Mouse (Mus musculus): Measurements from ENCODE around the gene Gm40193. TPM values are rescaled to one million over a fixed set of nuclear protein-coding genes. Genes with fewer than 3 reads are reported as not detected.

Gm40193 gene
- polyA plus RNA-seq, 1 experiment from 2014 or later, result not detected

GRCm38 (mm10) chr11:70553940-70554339, 21.2 kb upstream of the Gm40193 start:
- Histone ChIP-seq H3K36me3 (replicated peaks; ENCODE audit: insufficient read depth, low read length) (no peaks in the 10 kb centered on the region), H3K9me3 (ENCODE audit: low read length) (no peaks in the 10 kb centered on the region), H3K4me3 (ENCODE audit: low read depth, low read length) (no peak overlapping the region), H3K27me3 (ENCODE audit: insufficient read depth, low read length) (no peaks in the 10 kb centered on the region), H3K27ac (ENCODE audit: low read depth) (no peak overlapping the region), H3K4me2 (ENCODE audit: low read depth, low read length) (no peak overlapping the region), H3K4me1 (ENCODE audit: insufficient read depth) (no peaks in the 10 kb centered on the region), H3K9ac (replicated peaks) (no peak overlapping the region)
- WGBS (ENCODE audit: insufficient replicate concordance), result 60% methylated on average over 7 of the region's 7 CpGs
- TF ChIP-seq EP300 (IDR thresholded peaks at IDR 0.05; ENCODE audit: low read depth) (no peak), CTCF (IDR thresholded peaks at IDR 0.05; ENCODE audit: low read depth) (no peak)
- ATAC-seq, result no peak
- no peak for DNase-seq

GRCm38 (mm10) chr11:70551526-70551925, 18.8 kb upstream of the Gm40193 start:
- TF ChIP-seq EP300 (IDR thresholded peaks at IDR 0.05; ENCODE audit: low read depth) (no peak), CTCF (IDR thresholded peaks at IDR 0.05; ENCODE audit: low read depth) (no peak)
- H3K4me1 ChIP-seq (ENCODE audit: insufficient read depth), result no peaks in the 10 kb centered on the region
- H3K27ac ChIP-seq (ENCODE audit: low read depth), result no peak overlapping the region
- no peaks in the 10 kb centered on the region for H3K36me3 ChIP-seq (replicated peaks; ENCODE audit: insufficient read depth, low read length)
- ATAC-seq, result no peak
- no peak overlapping the region for H3K4me2 ChIP-seq (ENCODE audit: low read depth, low read length)
- H3K27me3 ChIP-seq (ENCODE audit: insufficient read depth, low read length), result no peaks in the 10 kb centered on the region
- no peak overlapping the region for H3K4me3 ChIP-seq (ENCODE audit: low read depth, low read length)
- no peak overlapping the region for H3K9ac ChIP-seq (replicated peaks)
- H3K9me3 ChIP-seq (ENCODE audit: low read length), result no peaks in the 10 kb centered on the region
- no peak for DNase-seq
- WGBS (ENCODE audit: insufficient replicate concordance), result 78% methylated on average over 8 of the region's 8 CpGs

GRCm38 (mm10) chr11:70544496-70544895, 11.8 kb upstream of the Gm40193 start:
- H3K9ac ChIP-seq (replicated peaks), result no peak overlapping the region
- no peaks in the 10 kb centered on the region for H3K9me3 ChIP-seq (ENCODE audit: low read length)
- no peaks in the 10 kb centered on the region for H3K36me3 ChIP-seq (replicated peaks; ENCODE audit: insufficient read depth, low read length)
- H3K4me2 ChIP-seq (ENCODE audit: low read depth, low read length), result no peak overlapping the region
- no peak overlapping the region for H3K27ac ChIP-seq (ENCODE audit: low read depth)
- TF ChIP-seq EP300 (IDR thresholded peaks at IDR 0.05; ENCODE audit: low read depth) (no peak), CTCF (IDR thresholded peaks at IDR 0.05; ENCODE audit: low read depth) (no peak)
- H3K4me3 ChIP-seq (ENCODE audit: low read depth, low read length), result no peak overlapping the region
- WGBS (ENCODE audit: insufficient replicate concordance), result 65% methylated on average over 7 of the region's 7 CpGs
- ATAC-seq, result no peak
- H3K4me1 ChIP-seq (ENCODE audit: insufficient read depth), result peaks cover 4% of the 10 kb centered on the region; the same call in 1 of the 2 replicates
- H3K27me3 ChIP-seq (ENCODE audit: insufficient read depth, low read length), result peaks cover 5% of the 10 kb centered on the region; the same call in 1 of the 2 replicates
- no peak for DNase-seq

- Histone ChIP-seq H3K4me1 (ENCODE audit: insufficient read depth) (peaks cover 4% of the 10 kb centered on the region; the same call in 1 of the 2 replicates), H3K9ac (replicated peaks) (no peak overlapping the region), H3K27ac (ENCODE audit: low read depth) (no peak overlapping the region), H3K9me3 (ENCODE audit: low read length) (no peaks in the 10 kb centered on the region), H3K36me3 (replicated peaks; ENCODE audit: insufficient read depth, low read length) (no peaks in the 10 kb centered on the region), H3K27me3 (ENCODE audit: insufficient read depth, low read length) (peaks cover 5% of the 10 kb centered on the region; the same call in 1 of the 2 replicates), H3K4me2 (ENCODE audit: low read depth, low read length) (no peak overlapping the region), H3K4me3 (ENCODE audit: low read depth, low read length) (no peak overlapping the region)
- no peak for TF ChIP-seq CTCF (IDR thresholded peaks at IDR 0.05; ENCODE audit: low read depth)
- TF ChIP-seq EP300 (IDR thresholded peaks at IDR 0.05; ENCODE audit: low read depth), result no peak
- no peak for ATAC-seq
- WGBS (ENCODE audit: insufficient replicate concordance), result 64% methylated on average over 5 of the region's 5 CpGs
- DNase-seq, result no peak
Measured at GRCm38 (mm10) chr11:70541415-70541814, 8.7 kb upstream of the Gm40193 start.

DNA sequence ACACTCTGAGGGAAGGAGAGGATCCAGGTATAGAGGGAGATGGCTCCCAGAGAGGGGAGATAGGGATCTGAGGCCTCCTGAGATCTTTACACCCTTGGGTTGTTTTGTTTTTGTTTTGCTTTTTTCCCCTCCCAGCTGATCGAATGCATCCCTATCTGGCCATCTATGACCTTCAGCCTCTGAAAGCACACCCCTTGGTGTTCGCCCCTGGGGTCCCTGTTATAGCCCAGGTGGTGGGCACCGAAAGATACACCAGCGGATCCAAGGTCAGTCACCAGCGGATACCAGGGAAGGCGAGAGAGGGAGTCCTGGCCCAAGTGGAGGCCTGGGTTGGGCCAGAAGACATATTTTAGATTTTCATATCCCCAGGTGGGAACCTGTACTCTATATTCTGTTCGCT, 8.2 kb upstream of the Gm40193 start:
- H3K4me1 ChIP-seq (ENCODE audit: insufficient read depth), result peaks cover 4% of the 10 kb centered on the region; the same call in 1 of the 2 replicates
- peaks cover 5% of the 10 kb centered on the region; the same call in 1 of the 2 replicates for H3K27me3 ChIP-seq (ENCODE audit: insufficient read depth, low read length)
- no peaks in the 10 kb centered on the region for H3K9me3 ChIP-seq (ENCODE audit: low read length)
- ATAC-seq, result no peak
- peak overlapping the region; percentile 79 for H3K4me2 ChIP-seq (ENCODE audit: low read depth, low read length)
- H3K27ac ChIP-seq (ENCODE audit: low read depth), result no peak overlapping the region
- no peaks in the 10 kb centered on the region for H3K36me3 ChIP-seq (replicated peaks; ENCODE audit: insufficient read depth, low read length)
- DNase-seq, result no peak
- H3K4me3 ChIP-seq (ENCODE audit: low read depth, low read length), result peak overlapping the region; percentile 58; the same call in 1 of the 2 replicates
- WGBS (ENCODE audit: insufficient replicate concordance), result 71% methylated on average over 7 of the region's 7 CpGs
- TF ChIP-seq EP300 (IDR thresholded peaks at IDR 0.05; ENCODE audit: low read depth) (no peak), CTCF (IDR thresholded peaks at IDR 0.05; ENCODE audit: low read depth) (no peak)
- no peak overlapping the region; the same call in 1 of the 2 replicates for H3K9ac ChIP-seq (replicated peaks)

DNA sequence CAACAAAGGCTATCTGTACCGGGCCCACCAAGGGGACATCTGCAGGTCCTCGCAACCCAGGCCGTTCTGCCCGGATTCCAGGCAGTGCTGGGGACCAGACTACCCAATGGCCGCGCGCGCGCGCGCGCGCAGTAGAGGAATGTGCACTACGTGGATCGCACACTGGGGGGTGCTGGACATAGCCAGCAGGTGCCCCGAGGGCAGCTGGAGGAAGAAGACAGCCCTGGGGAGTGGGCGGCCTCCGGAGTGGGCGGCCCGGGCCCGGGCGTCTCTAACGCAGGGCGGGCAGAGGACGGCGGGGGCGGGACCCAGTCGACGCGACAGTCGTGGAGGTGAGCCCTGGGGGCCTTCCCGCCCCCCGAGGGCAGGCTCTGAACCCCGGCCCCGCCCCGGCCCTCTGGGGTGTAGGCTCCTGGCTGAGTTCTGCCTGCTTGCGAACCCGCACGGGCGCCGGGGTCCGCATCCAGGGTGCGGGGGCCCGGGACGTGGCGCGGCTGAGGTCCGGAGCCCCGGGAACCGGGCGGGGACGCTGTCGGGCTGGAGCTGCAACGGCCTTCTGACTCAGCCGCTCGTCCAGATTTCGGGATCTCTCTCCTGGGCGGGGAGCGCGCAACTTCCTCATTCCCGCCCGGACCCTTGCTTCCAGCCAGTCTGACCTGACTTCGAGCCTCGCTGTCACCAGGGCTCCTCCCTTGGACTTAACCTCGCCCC, 7.3 kb upstream of the Gm40193 start, which contains the start of gene Pld2:
Gene Pld2 (plus strand): TSS at position 188 of the 711 bp plus-strand sequence.
- peak within 1 kb of the TSS; percentile 63 for H3K9ac ChIP-seq (replicated peaks)
- TF ChIP-seq CTCF (IDR thresholded peaks at IDR 0.05; ENCODE audit: low read depth) (peak; percentile 77), EP300 (IDR thresholded peaks at IDR 0.05; ENCODE audit: low read depth) (no peak)
- H3K9me3 ChIP-seq (ENCODE audit: low read length), result no peaks in the 10 kb centered on the region
- peak; percentile 97 for ATAC-seq
- peaks cover 5% of the 10 kb centered on the region; the same call in 1 of the 2 replicates for H3K27me3 ChIP-seq (ENCODE audit: insufficient read depth, low read length)
- H3K27ac ChIP-seq (ENCODE audit: low read depth), result peak within 1 kb of the TSS; percentile 39; the same call in 1 of the 2 replicates
- H3K4me3 ChIP-seq (ENCODE audit: low read depth, low read length), result peak within 1 kb of the TSS; percentile 58
- no peaks in the 10 kb centered on the region for H3K36me3 ChIP-seq (replicated peaks; ENCODE audit: insufficient read depth, low read length)
- H3K4me1 ChIP-seq (ENCODE audit: insufficient read depth), result peaks cover 4% of the 10 kb centered on the region; the same call in 1 of the 2 replicates
- H3K4me2 ChIP-seq (ENCODE audit: low read depth, low read length), result peak within 1 kb of the TSS; percentile 79
- peak; percentile 88 for DNase-seq
- under 1% methylated on average over 55 of the region's 65 CpGs for WGBS (ENCODE audit: insufficient replicate concordance)

All from liver, postnatal 0 days (tissue).